ENCODE assay signal across 9 mouse cellular contexts in the genomic region with DNA sequence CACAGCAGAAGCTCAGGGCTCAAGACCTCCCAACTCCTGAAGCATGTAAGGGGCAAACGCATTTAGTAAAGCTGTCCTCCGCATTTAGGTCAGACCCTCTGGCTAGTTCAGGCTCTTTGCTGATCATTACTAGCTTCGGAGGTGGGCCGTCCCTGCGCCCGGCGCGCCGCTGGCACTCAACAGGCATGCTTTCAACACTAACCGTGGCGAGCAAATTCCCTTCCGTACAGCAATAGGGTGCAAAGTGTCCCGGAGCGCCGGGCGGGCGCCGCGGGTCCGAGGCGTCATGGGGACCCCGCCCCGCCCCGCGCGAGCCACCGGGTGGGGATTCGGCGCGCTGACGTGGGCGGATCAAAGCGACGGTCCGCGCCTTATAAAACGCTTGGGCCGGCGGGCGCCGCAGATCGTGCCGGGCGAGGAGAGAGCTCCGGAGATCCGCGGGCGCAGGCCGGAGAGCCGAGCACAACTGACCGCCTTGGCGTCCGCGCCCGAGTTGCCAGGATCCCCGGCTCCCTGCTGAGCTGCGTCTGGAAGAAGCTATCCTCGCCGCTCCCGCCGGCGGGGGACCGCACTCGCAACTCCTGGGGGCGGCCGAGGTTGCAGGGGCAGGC. TPM values are rescaled to one million over a fixed set of nuclear protein-coding genes. Genes with fewer than 3 reads are reported as not detected.
DNase-seq lines count a peak whose midpoint lies in the region; ATAC-seq and TF ChIP-seq lines count a peak whose summit lies in the region.
"Had no signal": no experiment of that assay in that cellular context is flagged by ENCODE, and none has a peak within 500 bp of the region (broad histone marks: within the 10 kb centered on the region; RNA-seq: fewer than 3 reads in every experiment).

TSS of gene Wnt11 (plus strand) at position 402 of the 611 bp plus-strand sequence.

- H3K9me3 ChIP-seq in embryonic facial prominence, embryonic 14.5 days (ENCODE audit: control insufficient read depth, low read length): no peaks in the 10 kb centered on the region
- no peaks in the 10 kb centered on the region for H3K9me3 ChIP-seq in limb, embryonic 14.5 days (ENCODE audit: control insufficient read depth, low read length)
- no peaks in the 10 kb centered on the region for H3K9me3 ChIP-seq in neural tube, embryonic 11.5 days (ENCODE audit: control insufficient read depth, low read length)

- ATAC-seq in embryonic facial prominence, embryonic 14.5 days (ENCODE audit: low read depth): no peak
- ATAC-seq in limb, embryonic 14.5 days (ENCODE audit: low FRiP score, low read depth): no peak
- no peak for ATAC-seq in neural tube, embryonic 11.5 days (ENCODE audit: insufficient read depth, low FRiP score, low TSS enrichment)
- no peak for ATAC-seq in granulocyte monocyte progenitor cell, adult 5-6 weeks (replicated peaks; ENCODE audit: poor library complexity, severe bottlenecking)

- no peaks in the 10 kb centered on the region for H3K36me3 ChIP-seq in embryonic facial prominence, embryonic 14.5 days (ENCODE audit: control insufficient read depth, insufficient read depth, low read length)
- H3K36me3 ChIP-seq in limb, embryonic 14.5 days (ENCODE audit: control insufficient read depth, insufficient read depth, low read length): no peaks in the 10 kb centered on the region
- H3K36me3 ChIP-seq in neural tube, embryonic 11.5 days (ENCODE audit: control insufficient read depth, insufficient read depth, low read length): no peaks in the 10 kb centered on the region

- intact Hi-C loops in heart, postnatal 10 days (cut with DNase I): loop anchor here (2.0 to 5.0 kb wide), 2 partner anchors 56 to 122 kb away; no protein-coding TSS in a partner anchor

- DNase-seq in thymus, postnatal 4 days: peak; percentile 34
- no peak for DNase-seq in thymus, postnatal 10 days (ENCODE audit: low spot score in 2 of 2)
- no peak for DNase-seq in embryonic facial prominence, embryonic 14.5 days (ENCODE audit: low spot score)
- DNase-seq in heart, postnatal 10 days: peak; percentile 46 to 63
- DNase-seq in limb, embryonic 14.5 days (ENCODE audit: low spot score): peak; percentile 44
- peak; percentile 56 for DNase-seq in neural tube, embryonic 11.5 days (ENCODE audit: low spot score)
- DNase-seq in left cerebral cortex, adult 18-20 months (ENCODE audit: low spot score in 2 of 2): no peak

- H3K27me3 ChIP-seq in embryonic facial prominence, embryonic 14.5 days (replicated peaks; ENCODE audit: control insufficient read depth, insufficient read depth, low read length): peaks cover 69% of the 10 kb centered on the region
- H3K27me3 ChIP-seq in limb, embryonic 14.5 days (ENCODE audit: control insufficient read depth, insufficient read depth, low read length): peaks cover 51% of the 10 kb centered on the region
- peaks cover 75% of the 10 kb centered on the region for H3K27me3 ChIP-seq in neural tube, embryonic 11.5 days (ENCODE audit: control insufficient read depth, insufficient read depth, low read length)

- H3K27ac ChIP-seq in embryonic facial prominence, embryonic 14.5 days (replicated peaks; ENCODE audit: low read depth, low read length): no peak within 1 kb of the TSS; the same call in 1 of the 2 replicates
- 0 out of 2 replicates have a peak within 1 kb of the TSS, but pooled peaks have one; percentile 35 for H3K27ac ChIP-seq in limb, embryonic 14.5 days (replicated peaks; ENCODE audit: low read depth, low read length)
- no peak within 1 kb of the TSS for H3K27ac ChIP-seq in neural tube, embryonic 11.5 days (ENCODE audit: low read depth, low read length)

- H3K4me3 ChIP-seq in embryonic facial prominence, embryonic 14.5 days (ENCODE audit: low read depth, low read length): peak within 1 kb of the TSS; percentile 64
- peak within 1 kb of the TSS; percentile 60 for H3K4me3 ChIP-seq in limb, embryonic 14.5 days (replicated peaks; ENCODE audit: low read length)
- H3K4me3 ChIP-seq in neural tube, embryonic 11.5 days (ENCODE audit: low read depth, low read length): peak within 1 kb of the TSS; percentile 37
- H3K4me3 ChIP-seq: erythroblast, embryonic 14.5 days had no signal

- peak within 1 kb of the TSS; percentile 94 for H3K4me2 ChIP-seq in embryonic facial prominence, embryonic 14.5 days (ENCODE audit: low read depth, low read length)
- peak within 1 kb of the TSS; percentile 64 for H3K4me2 ChIP-seq in limb, embryonic 14.5 days (replicated peaks; ENCODE audit: low read depth, low read length, severe bottlenecking)
- H3K4me2 ChIP-seq in neural tube, embryonic 11.5 days (ENCODE audit: low read depth): peak within 1 kb of the TSS; percentile 61

- peak within 1 kb of the TSS; percentile 72 for H3K9ac ChIP-seq in embryonic facial prominence, embryonic 14.5 days (ENCODE audit: low read depth, low read length)
- peak within 1 kb of the TSS; percentile 68 for H3K9ac ChIP-seq in limb, embryonic 14.5 days (ENCODE audit: low read depth, low read length, severe bottlenecking)
- H3K9ac ChIP-seq in neural tube, embryonic 11.5 days (ENCODE audit: low read length): peak within 1 kb of the TSS; percentile 14

- no peak for TF ChIP-seq POLR2A in limb, embryonic 14.5 days (IDR thresholded peaks at IDR 0.05; ENCODE audit: borderline replicate concordance, extremely low read depth, insufficient read depth, insufficient read length)

- WGBS in embryonic facial prominence, embryonic 14.5 days: under 1% methylated on average over 43 of the region's 66 CpGs
- WGBS in limb, embryonic 14.5 days: under 1% methylated on average over 66 of the region's 66 CpGs
- WGBS in neural tube, embryonic 11.5 days: under 1% methylated on average over 60 of the region's 66 CpGs

- peaks cover 17% of the 10 kb centered on the region for H3K4me1 ChIP-seq in embryonic facial prominence, embryonic 14.5 days (ENCODE audit: control insufficient read depth, insufficient read depth, low read length)
- H3K4me1 ChIP-seq in limb, embryonic 14.5 days (ENCODE audit: control insufficient read depth, insufficient read depth, low read length): peaks cover 19% of the 10 kb centered on the region
- peaks cover 39% of the 10 kb centered on the region for H3K4me1 ChIP-seq in neural tube, embryonic 11.5 days (ENCODE audit: control insufficient read depth, insufficient read depth, low read length)

RNA-seq across cellular contexts. Expression of gene Wnt11, which starts in this region (rescaled TPM):
- 20.1 and 20.2 TPM in 2 replicates for polyA plus RNA-seq in embryonic facial prominence, embryonic 14.5 days (2014; fragmentation: Nextera tagmentation; extraction: Ambion mirVana)
- total RNA-seq in heart, postnatal 10 days (2021): 1 to 10 TPM; 2.5 to 2.6 TPM
- 115 and 178 TPM in 2 replicates for polyA plus RNA-seq in limb, embryonic 14.5 days (2012; rRNA removed)
- polyA plus RNA-seq in limb, embryonic 14.5 days (2014; fragmentation: Nextera tagmentation; extraction: Ambion mirVana): 39.1 and 40.1 TPM in 2 replicates
- polyA plus RNA-seq in neural tube, embryonic 11.5 days (2014; fragmentation: Nextera tagmentation; extraction: Ambion mirVana): 6.9 and 7.0 TPM in 2 replicates
- total RNA-seq in left cerebral cortex, adult 18-20 months (2021): under 1 TPM; 0.56 to 0.93 TPM
- total RNA-seq in granulocyte monocyte progenitor cell, adult 5-6 weeks (2014; fragmentation: Nextera tagmentation): not detected in 2 replicates
- not detected in 2 replicates for total RNA-seq in granulocyte monocyte progenitor cell, adult 5-6 weeks (2017)
- polyA plus RNA-seq: erythroblast, embryonic 14.5 days had no signal

Comparison
In these comparisons a context has a peak if more than half of its experiments do, and no peak if none do; other contexts are left out.
1. DNase-seq: peak in thymus, postnatal 4 days (single experiment), heart, postnatal 10 days (2 of 2), limb, embryonic 14.5 days (single experiment) and neural tube, embryonic 11.5 days (single experiment); none in thymus, postnatal 10 days (0 of 2), embryonic facial prominence, embryonic 14.5 days (single experiment) and left cerebral cortex, adult 18-20 months (0 of 2).
2. H3K9ac ChIP-seq: peak in every context shown above with its lines; median percentile 72 in embryonic facial prominence, embryonic 14.5 days; 68 in limb, embryonic 14.5 days; 14 in neural tube, embryonic 11.5 days.
3. Peak in every context shown above with its lines, with median percentiles within 50 percentile points of each other: H3K4me2 ChIP-seq and H3K4me3 ChIP-seq.